Mouse (Mus musculus) urinary bladder, postnatal 25 days (tissue): ENCODE measurements around the gene Kat6b.
"Not testable (repeated sequence)": the region's sequence is repeated elsewhere in the genome, so short reads cannot be mapped to it uniquely, and the experiment has no call there.

Experiments used
- DNase-seq: peaks from one replicate; pipeline ENCODE4 v3.0.0; 2022; ENCODE audit warnings: low spot score

Gene Kat6b

GRCm38 (mm10) chr14:21484693-21485092, 3.5 kb downstream of the Kat6b start:
- DNase-seq: no peak

- no peak for DNase-seq
These were observed 4.8 kb downstream of the Kat6b start for GRCm38 (mm10) chr14:21485961-21486520.

- DNase-seq: not testable (repeated sequence)
These were observed 5.9 kb downstream of the Kat6b start for GRCm38 (mm10) chr14:21487135-21487534.

GRCm38 (mm10) chr14:21488426-21489115, 7.3 kb downstream of the Kat6b start:
- DNase-seq: not testable (repeated sequence)

- DNase-seq: no peak
These were observed 7.9 kb downstream of the Kat6b start for GRCm38 (mm10) chr14:21489116-21489485.

GRCm38 (mm10) chr14:21490141-21490540, 8.9 kb downstream of the Kat6b start:
- DNase-seq: no peak

GRCm38 (mm10) chr14:21498361-21498996, 17.2 kb downstream of the Kat6b start:
- DNase-seq: no peak

GRCm38 (mm10) chr14:21499011-21499581, 17.9 kb downstream of the Kat6b start:
- peak; percentile 40 for DNase-seq

GRCm38 (mm10) chr14:21499631-21500153, 18.5 kb downstream of the Kat6b start:
- DNase-seq: peak; percentile 60

- peak; percentile 98 for DNase-seq
These were observed 19.2 kb downstream of the Kat6b start for GRCm38 (mm10) chr14:21500154-21501047.

- peak; percentile 84 for DNase-seq
These were observed 19.9 kb downstream of the Kat6b start for GRCm38 (mm10) chr14:21501048-21501657.

- DNase-seq: no peak
These were observed 23.8 kb downstream of the Kat6b start for GRCm38 (mm10) chr14:21505036-21505435.

GRCm38 (mm10) chr14:21507046-21507445, 25.8 kb downstream of the Kat6b start:
- no peak for DNase-seq

- DNase-seq: no peak
These were observed 28.1 kb downstream of the Kat6b start for GRCm38 (mm10) chr14:21509111-21509905.

- DNase-seq: no peak
These were observed 30.2 kb downstream of the Kat6b start for GRCm38 (mm10) chr14:21511438-21511837.

- no peak for DNase-seq
These were observed 34.3 kb downstream of the Kat6b start for GRCm38 (mm10) chr14:21515505-21515904.

GRCm38 (mm10) chr14:21519307-21519706, 38.1 kb downstream of the Kat6b start:
- DNase-seq: no peak

GRCm38 (mm10) chr14:21520496-21520895, 39.3 kb downstream of the Kat6b start:
- DNase-seq: no peak

- not testable (repeated sequence) for DNase-seq
These were observed 40.3 kb downstream of the Kat6b start for GRCm38 (mm10) chr14:21521496-21521895.

- no peak for DNase-seq
These were observed 41.2 kb downstream of the Kat6b start for GRCm38 (mm10) chr14:21522312-21522978.
